8 mouse cellular contexts compared by ENCODE assay signal in the genomic region with DNA sequence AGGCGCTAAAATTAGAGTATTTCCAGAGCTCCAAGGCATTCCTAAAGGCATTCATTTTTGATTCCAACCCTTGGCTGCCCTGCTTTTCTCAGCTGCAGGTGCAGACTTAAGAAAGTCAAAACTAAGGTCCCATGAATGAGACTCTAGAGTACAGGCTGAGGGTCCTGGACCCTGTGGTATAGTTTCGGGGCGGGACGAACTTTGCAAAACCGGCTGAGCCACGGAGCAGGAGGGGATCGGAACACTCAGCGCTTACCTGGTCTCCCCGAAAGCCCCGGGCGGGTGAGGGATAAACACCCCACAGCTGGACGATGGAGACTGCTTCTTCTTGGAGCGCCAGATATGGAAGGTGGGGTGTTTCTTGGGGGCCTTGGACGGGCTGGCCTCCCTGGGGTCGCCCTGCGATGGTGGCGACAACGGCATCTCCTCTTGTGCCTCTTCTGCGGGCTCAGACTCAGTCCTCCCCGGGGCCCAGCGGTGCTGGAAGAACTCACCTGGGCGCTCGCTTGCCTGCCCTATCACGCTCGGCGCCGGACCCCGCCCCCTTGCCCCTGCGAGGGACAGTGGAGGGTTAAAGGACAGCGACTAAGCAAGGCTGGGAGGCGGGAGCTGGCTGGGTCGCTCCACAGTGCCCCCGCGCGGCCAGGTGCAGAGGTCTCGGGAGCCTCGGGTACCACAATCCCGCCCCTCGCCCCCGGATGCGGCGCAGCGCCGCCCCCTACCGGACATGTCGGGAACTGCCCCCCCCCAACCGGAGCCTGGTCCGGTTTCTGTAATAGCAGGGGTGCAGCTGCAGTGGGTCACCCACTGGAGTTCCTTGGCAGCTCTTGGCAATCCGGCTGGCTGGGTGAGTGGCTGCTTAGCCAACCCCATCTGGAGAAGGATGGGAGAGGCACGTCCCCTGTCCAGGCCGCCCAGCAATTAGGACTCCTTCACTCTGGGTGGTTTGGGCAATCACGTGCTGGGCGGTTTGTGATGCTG. TPM values are rescaled to one million over a fixed set of nuclear protein-coding genes. Genes with fewer than 3 reads are reported as not detected.
DNase-seq lines count a peak whose midpoint lies in the region; ATAC-seq and TF ChIP-seq lines count a peak whose summit lies in the region.

Crybg1 (minus strand) TSS at position 517 of the 981 bp plus-strand sequence.

- no peaks in the 10 kb centered on the region for H3K9me3 ChIP-seq in limb, embryonic 14.5 days (ENCODE audit: control insufficient read depth, low read length)
- no peaks in the 10 kb centered on the region for H3K9me3 ChIP-seq in midbrain, embryonic 14.5 days (ENCODE audit: control insufficient read depth, low read length)

- 0 out of 2 replicates have a peak, but pooled peaks have one; percentile 27 for ATAC-seq in cerebellum, adult (ENCODE audit: insufficient number of reproducible peaks, low FRiP score, low TSS enrichment)
- peak; percentile 53; the same call in 1 of the 2 replicates for ATAC-seq in limb, embryonic 14.5 days (ENCODE audit: low FRiP score, low read depth)
- peak; percentile 46; the same call in 1 of the 2 replicates for ATAC-seq in midbrain, embryonic 14.5 days (ENCODE audit: low FRiP score, low TSS enrichment)

- 4% methylated on average over 37 of the region's 53 CpGs for WGBS in limb, embryonic 14.5 days
- 5% methylated on average over 53 of the region's 53 CpGs for WGBS in midbrain, embryonic 14.5 days

- no peak for TF ChIP-seq POLR2A in limb, embryonic 14.5 days (IDR thresholded peaks at IDR 0.05; ENCODE audit: borderline replicate concordance, extremely low read depth, insufficient read depth, insufficient read length)

- no peaks in the 10 kb centered on the region for H3K27me3 ChIP-seq in limb, embryonic 14.5 days (ENCODE audit: control insufficient read depth, insufficient read depth, low read length)
- H3K27me3 ChIP-seq in midbrain, embryonic 14.5 days (ENCODE audit: control insufficient read depth, insufficient read depth, low read length), result peaks cover 3% of the 10 kb centered on the region; the same call in 1 of the 2 replicates

- H3K4me3 ChIP-seq in limb, embryonic 14.5 days (replicated peaks; ENCODE audit: low read length), result peak within 1 kb of the TSS; percentile 39
- peak within 1 kb of the TSS; percentile 28 for H3K4me3 ChIP-seq in midbrain, embryonic 14.5 days (replicated peaks; ENCODE audit: low read depth, low read length)

- DNase-seq in cerebellum, adult 9-10 months, result no peak
- DNase-seq in cerebellum, adult 8-10 months, result peak; percentile 7
- peak; percentile 57 for DNase-seq in forelimb bud, embryonic 11.5 days (ENCODE audit: low read depth, low spot score)
- DNase-seq in induced T-regulatory cell, adult 2 months (ENCODE audit: low read depth), result peak; percentile 63
- peak; percentile 26 for DNase-seq in limb, embryonic 14.5 days (ENCODE audit: low spot score)
- peak; percentile 47 for DNase-seq in midbrain, embryonic 14.5 days
- peak; percentile 28 to 58 for DNase-seq in spleen, postnatal 14 days (ENCODE audit: low spot score in 2 of 2)

- H3K27ac ChIP-seq in limb, embryonic 14.5 days (replicated peaks; ENCODE audit: low read depth, low read length), result no peak within 1 kb of the TSS
- no peak within 1 kb of the TSS for H3K27ac ChIP-seq in midbrain, embryonic 14.5 days (replicated peaks; ENCODE audit: low read depth, low read length)

- peak within 1 kb of the TSS; percentile 44 for H3K9ac ChIP-seq in limb, embryonic 14.5 days (ENCODE audit: low read depth, low read length, severe bottlenecking)
- 0 out of 2 replicates have a peak within 1 kb of the TSS, but pooled peaks have one; percentile 16 for H3K9ac ChIP-seq in midbrain, embryonic 14.5 days (replicated peaks; ENCODE audit: low read length)

- no peaks in the 10 kb centered on the region for H3K36me3 ChIP-seq in limb, embryonic 14.5 days (ENCODE audit: control insufficient read depth, insufficient read depth, low read length)
- no peaks in the 10 kb centered on the region for H3K36me3 ChIP-seq in midbrain, embryonic 14.5 days (ENCODE audit: control insufficient read depth, insufficient read depth, low read length)

- peak within 1 kb of the TSS; percentile 84 for H3K4me2 ChIP-seq in limb, embryonic 14.5 days (replicated peaks; ENCODE audit: low read depth, low read length, severe bottlenecking)
- peak within 1 kb of the TSS; percentile 59 for H3K4me2 ChIP-seq in midbrain, embryonic 14.5 days (ENCODE audit: low read length)

- peaks cover 9% of the 10 kb centered on the region; the same call in 1 of the 2 replicates for H3K4me1 ChIP-seq in limb, embryonic 14.5 days (ENCODE audit: control insufficient read depth, insufficient read depth, low read length)
- H3K4me1 ChIP-seq in midbrain, embryonic 14.5 days (ENCODE audit: control insufficient read depth, insufficient read depth, low read length), result peaks cover 7% of the 10 kb centered on the region; the same call in 1 of the 2 replicates

RNA-seq across cellular contexts. Expression of gene Crybg1, which starts in this region (rescaled TPM):
- polyA plus RNA-seq in limb, embryonic 14.5 days (2012; rRNA removed), result 2.2 and 3.1 TPM in 2 replicates
- 4.9 and 5.1 TPM in 2 replicates for polyA plus RNA-seq in limb, embryonic 14.5 days (2014; fragmentation: Nextera tagmentation; extraction: Ambion mirVana)
- polyA plus RNA-seq in midbrain, embryonic 14.5 days (2014; fragmentation: Nextera tagmentation; extraction: Ambion mirVana), result 0.13 and 0.29 TPM in 2 replicates

Comparison
In these comparisons a context has a peak if more than half of its experiments do, and no peak if none do; other contexts are left out.
1. Peak in DNase-seq, ATAC-seq, H3K4me3 ChIP-seq, H3K9ac ChIP-seq and H3K4me2 ChIP-seq in midbrain, embryonic 14.5 days; RNA of the gene not detected or under 1 TPM.